Mouse (Mus musculus) yolk sac, embryonic 10.5 days (tissue): ENCODE measurements around the gene 4931409K22Rik.
A peak's percentile ranks its signal among the peaks of the same experiment; 100 is the strongest.
"Not testable (repeated sequence)": the region's sequence is repeated elsewhere in the genome, so short reads cannot be mapped to it uniquely, and the experiment has no call there.

ENCODE experiments used
- DNase-seq: peaks from one replicate; pipeline ENCODE4 v3.0.0-alpha.2; 2017; ENCODE audit warnings: low spot score

The 4931409K22Rik gene

DNA sequence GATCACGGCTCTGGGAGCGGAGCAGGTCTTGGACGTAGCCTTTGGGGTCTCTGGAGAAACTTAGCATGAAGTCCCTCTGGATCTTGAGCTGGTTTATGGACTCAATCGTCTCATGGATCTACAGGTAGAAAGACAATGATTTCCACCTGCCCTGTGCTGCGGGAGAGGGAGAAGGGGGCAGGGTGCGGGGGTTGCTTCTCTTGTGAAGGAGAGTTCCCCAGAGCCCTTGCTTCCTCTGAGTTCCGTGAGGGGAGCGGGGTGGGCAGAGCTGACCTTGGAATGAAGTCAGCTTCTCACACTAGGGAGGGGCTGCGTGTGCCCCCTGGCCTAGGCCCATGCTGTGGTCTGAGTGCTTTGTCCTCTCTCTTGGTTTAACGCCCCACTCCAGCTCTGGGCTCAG, 36.6 kb upstream of the 4931409K22Rik start:
- no peak for DNase-seq

DNA sequence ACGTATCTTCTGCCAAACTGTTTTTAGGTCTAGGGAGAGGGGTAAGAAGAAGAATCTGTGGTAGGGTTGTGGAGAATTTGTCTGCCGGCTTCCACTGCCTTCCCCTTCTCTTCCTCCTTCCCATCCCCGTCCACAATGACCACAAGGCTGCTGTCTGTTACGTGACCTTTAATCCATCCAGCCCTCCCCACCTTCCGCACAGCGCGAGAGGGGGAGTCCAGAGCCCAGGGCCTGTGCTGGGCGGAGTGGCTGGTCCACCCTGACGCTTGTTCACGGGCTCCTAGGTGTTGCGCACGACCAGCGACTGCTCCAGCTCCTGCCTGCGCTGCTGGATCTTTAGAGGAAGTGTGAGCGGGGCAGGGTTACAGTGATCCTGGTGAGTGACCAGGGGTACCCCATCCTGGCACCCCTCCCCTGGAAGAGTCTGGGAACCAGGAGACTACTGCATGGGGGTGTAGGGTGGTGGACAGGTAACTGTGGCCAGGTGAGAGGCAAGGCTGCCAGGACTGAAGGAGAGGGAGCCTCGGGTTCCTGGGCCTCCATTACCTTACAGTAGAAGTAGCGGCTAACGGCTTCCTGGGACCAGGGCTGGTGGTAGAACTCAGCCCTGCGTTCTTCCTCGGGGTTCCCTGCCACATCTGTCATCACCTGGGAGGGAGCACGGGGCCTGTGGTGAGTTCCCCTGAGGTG, 36.0 kb upstream of the 4931409K22Rik start:
- peak; percentile 60 for DNase-seq

DNA sequence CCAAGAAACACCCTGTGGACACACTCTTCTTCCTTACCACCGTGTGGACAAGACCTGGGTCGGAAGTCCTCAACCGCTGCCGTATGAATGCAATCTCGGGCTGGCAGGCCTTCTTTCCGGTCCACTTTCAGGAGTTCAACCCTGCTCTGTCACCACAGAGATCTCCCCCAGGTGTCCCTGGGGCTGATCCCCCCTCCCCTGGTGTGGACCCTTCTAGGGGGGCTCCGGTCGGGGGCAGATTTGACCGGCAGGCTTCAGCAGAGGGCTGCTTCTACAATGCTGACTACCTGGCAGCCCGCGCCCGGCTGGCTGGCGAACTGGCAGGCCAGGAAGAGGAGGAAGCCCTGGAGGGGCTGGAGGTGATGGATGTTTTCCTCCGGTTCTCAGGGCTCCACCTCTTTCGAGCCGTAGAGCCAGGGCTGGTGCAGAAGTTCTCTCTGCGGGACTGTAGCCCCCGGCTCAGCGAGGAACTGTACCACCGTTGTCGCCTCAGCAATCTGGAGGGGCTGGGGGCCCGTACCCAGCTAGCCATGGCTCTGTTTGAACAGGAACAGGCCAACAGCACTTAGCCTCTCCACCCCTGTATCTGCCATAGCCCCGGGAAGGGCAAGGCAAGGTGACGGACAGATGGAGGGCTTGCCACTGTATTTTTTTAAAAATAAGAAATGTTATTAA, 35.3 kb upstream of the 4931409K22Rik start:
- peak; percentile 27 for DNase-seq

DNA sequence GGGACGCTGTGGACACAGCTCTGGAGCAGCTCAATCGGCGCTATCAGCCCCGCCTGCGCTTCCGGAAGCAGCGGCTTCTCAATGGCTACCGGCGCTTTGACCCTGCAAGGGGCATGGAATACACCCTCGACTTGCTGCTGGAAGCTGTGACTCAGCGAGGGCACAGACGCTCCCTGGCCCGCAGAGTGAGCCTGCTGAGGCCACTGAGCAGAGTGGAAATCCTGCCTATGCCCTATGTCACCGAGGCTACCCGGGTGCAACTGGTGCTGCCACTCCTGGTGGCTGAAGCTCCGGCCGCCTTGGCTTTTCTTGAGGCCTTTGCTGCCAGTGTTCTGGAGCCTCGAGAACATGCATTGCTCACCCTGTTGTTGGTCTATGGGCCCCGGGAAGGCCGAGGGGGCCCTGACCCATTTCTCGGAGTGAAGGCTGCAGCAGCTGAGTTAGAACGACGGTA, 34.7 kb upstream of the 4931409K22Rik start:
- DNase-seq, result peak; percentile 56

DNA sequence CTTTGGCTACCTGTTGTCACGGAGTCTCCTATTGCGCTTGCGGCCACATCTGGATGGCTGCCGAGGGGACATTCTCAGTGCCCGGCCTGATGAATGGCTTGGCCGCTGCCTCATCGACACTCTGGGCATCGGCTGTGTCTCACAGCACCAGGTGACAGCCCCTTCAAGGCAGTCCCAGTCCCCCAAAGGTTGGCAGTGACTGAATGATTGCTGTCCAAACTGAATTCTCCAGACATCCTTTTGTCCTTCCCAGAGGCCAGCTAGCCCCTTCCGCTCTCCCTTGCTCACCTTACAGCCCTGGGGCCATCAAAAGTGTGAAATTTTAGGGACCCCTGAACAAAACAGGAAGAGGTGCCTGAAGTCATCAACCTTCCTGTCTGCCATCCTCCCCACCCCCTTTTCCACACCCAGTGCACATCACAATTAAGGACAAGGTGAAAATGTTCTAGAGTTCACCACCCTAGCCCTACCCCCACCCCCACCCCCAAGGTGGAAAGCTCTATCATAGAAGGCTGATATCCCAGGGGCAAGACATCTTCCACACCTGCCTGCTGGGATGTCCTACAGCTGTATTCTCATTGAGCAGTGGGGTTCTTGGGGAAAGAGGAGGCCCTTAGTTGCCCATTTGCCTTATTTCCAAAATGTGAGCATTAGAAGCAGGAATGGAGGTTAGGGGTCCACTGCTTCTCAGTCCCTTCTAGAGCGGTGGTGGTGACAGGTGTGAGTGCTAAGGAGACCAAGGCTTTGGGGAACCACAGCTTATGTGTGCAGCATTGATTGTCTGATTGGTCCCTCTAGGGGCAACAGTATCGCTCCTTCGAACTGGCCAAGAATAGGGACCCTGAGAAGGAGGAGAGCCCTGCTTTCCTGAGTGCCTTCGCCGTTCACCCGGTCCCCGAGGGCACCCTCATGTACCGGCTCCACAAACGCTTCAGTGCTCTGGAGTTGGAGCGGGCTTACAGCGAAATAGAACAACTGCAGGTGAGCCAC, 33.2 kb upstream of the 4931409K22Rik start:
- no peak for DNase-seq

DNA sequence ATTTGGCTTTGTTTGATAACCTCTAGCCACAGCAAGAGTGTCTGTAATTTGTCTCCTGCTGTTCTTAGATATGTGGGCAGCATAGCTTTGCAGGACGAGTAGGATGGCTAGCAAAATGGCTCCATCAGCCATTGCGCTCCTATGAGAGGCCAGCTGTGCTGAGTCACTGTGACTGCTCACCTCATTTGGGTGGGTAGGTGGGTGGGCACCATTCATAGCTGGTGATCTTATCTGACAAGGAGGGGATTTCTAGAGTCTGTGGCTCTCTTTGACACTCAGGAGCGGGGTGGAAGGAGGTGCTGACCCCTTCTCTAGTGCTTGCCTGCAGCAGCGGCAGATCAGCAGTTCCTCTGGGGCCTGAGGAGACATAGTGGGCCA, 30.6 kb upstream of the 4931409K22Rik start:
- DNase-seq, result no peak

DNA sequence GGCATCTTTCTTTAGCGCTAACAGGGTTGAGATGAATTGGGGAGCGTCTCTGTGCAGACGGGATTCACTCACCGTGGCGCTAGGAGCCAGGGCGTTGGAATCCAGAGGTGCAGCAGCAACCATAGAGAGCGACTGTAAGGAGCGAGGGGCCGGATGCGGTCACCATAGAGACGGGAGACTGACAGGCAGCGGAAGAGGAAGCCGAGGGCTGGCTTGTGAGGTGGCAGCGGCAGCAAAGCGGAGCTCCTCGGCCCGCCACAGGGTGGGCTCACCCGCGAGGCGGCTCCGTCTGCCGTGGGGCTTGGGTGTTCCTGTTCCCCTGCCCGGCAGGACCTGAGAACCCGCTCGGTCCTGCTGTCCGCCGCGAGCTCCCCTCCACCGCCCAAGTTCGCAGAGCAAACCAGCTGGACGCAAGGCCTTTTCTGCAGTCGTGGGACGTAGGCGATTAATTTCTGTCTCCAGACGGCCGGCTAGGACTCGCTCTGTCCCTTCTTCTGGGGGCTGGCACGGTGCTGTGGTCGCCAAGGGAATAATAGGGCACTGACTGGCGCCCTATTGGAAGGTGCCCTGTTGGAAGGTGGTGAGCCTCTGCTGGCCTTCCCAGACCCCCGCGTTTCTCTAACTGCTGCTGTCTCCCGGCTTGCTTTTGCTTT, 30.1 kb upstream of the 4931409K22Rik start, which contains the start of gene Chpf2:
Gene Chpf2, plus strand, starts transcription at position 195 of the 653 bp plus-strand sequence.
- DNase-seq, result peak; percentile 88

DNA sequence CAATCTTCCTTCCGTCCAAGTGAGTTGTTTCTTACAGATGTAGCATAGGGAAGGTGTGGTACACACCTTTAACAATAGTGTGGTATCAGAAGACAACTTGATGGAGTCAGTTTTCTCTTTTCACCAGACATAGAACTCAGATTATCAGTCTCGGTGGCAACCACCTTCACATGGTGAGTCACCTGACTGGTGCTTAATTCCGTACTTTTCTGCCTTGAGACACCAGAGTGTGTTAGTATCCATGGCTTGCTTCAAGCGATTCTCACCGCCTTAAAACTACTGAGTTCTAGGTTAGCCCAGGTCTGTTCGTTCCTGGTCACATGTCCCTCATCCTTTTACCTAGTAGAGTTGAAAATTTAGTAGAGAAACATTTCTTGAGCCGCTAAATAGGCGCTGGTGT, 29.5 kb upstream of the 4931409K22Rik start:
- DNase-seq, result no peak

DNA sequence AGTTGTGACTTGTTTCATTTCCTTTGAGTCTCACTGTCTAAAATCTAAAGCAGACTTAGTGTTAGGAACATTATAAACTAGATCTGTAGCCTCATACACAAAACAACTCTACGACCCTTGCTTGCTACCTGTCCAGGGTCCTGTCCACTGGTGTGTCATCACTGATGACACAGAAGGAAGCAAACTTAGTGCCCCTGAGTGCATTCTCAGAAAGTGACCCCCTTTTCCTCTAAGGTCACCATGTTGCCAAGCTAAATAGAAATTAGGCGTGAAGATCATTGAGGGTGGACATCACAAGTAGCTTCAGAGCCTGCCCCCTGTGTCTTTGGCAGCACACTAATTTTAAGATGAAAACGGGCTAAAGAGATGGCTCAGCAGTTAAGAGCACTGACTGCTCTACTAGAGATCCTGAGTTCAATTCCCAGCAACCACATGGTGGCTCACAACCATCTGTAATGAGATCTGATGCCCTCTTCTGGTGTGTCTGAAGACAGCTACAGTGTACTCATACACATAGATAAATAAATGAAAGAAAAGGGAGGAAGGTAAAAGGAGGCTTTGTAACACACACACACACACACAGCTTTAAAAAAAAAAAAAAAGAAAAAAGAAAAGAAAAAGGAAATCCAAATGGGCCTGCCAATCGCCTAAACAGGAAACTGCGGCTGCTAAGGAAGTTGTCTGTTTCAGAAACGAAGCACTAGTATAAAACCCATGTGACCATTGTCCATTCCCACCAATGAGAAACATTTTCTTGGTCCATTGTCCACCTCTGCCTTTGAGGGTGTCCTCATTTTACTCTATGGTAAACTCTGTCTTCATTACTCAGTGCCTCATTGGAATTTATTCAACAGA, 21.7 kb upstream of the 4931409K22Rik start:
- DNase-seq, result no peak

DNA sequence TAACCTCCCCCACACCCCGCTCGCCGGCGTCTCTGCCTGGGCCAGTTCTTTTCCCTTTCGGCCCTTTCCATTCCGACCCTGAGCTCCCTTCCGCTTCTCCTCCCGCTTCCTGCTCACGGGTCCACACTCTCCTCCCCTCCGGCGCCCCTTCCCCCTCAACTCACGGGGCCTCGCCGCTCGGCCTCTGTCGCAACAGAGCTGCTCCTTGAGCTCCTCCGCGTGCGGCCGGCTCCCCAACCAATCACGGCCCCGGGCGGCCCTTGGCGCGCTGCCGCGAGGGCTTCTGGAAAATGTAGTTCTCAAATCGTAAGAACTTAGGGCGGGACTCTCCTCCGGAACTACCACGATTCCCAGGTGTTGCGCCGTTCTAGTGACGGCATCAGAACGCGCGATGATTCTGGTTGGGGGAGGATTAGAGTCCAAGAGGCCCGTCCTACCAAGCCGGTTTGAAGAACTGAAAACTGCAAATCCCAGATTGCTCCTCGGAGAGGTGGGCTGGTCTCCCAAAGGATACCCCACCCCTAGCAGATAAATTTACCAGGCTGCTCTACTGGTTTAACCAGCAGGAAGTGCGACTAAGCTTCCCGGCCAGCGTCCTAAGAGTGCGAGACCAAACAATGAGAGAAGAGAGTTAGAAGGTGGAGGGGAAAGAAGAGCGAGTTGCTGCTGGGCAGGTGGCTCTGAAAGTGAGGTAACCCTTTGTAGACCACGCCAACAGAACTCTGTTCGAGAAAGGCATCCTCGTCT, 20.7 kb upstream of the 4931409K22Rik start, which contains the start of gene Abcf2:
Gene Abcf2, minus strand, starts transcription at position 285 of the 747 bp plus-strand sequence.
- DNase-seq, result peak; percentile 100

DNA sequence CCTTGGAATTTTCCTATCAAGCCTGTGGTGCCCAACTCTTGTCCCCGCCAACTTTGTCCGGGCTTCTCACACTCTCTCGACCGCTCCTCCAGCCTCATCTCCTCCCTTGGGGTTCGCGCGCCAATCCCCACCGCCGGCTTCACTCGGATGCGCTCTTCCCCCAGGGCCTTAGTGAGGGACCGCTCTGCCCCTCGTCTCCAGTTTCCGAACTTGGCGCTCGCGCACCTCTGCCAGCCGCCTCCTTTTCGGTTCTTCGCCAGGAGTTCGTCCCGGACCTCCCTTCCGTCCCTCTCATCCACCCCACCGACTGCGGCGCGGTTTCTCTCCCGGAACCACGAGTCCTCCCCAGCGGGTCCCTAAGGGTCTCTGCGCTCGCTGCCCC, 20.2 kb upstream of the 4931409K22Rik start:
- DNase-seq, result no peak

DNA sequence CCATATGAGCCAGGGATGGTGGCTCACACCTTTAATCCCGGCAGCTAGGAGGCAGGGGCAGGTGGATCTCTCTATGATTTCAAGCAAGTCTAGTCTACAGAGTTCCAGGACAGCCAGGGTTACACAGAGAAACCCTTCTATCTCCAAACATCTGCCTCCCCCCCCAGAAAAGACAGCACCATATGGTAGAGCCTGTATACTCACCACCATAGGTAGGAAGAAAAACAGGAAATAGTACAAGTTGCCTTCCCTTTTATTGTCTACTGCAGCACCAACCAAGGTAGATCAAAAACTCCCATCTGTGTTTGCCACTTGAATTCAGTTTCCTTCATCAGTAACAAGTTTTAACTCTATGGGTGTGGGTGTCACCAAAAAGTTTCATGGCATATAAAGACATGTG, 19.3 kb upstream of the 4931409K22Rik start:
- no peak for DNase-seq

DNA sequence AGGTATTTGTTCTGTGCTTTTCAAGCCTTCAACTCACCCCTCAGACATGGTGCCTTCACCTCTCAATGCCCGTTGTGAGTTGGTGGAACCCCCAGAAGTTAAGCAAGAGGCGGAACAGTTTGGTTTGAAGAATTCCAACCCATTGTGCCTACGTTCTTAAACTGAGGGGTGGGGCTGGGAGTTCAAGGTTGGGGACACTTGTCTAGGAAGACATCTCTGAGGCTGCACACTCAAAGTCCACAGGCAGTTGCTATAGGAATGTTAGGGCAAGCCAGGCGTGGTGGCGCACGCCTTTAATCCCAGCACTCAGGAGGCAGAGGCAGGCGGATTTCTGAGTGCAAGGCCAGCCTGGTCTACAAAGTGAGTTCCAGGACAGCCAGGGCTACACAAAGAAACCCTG, 1.3 kb downstream of the 4931409K22Rik start:
- DNase-seq, result not testable (repeated sequence)

DNA sequence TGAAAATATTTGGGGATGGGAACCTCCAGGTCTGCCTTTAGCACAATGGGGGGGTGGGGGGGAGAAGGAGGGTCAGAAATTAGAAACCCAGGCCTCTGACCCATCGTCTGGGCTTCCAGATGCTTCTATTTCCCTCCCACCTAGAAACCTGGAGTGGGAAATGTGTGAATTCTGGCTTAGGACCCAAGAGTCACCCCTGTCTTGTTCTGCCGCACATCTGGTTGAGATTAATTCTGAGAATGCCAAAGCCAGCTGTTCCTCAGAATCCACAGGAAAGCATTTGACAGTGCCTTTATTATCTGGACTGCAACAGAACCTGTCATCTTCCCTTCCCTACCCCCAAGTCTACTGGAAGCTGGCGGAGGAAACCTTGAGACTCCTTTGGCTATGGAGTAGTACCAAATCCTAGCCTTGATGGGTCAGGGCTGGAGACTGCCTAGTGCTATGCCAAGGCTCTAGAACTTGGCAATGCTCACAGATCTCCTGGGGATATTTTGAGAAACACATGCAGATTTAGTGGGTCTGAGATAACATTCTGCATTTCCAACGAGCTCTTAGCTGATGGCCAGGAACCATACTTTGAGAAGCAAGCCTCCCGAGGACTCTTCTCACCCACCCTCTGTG, 2.9 kb downstream of the 4931409K22Rik start:
- DNase-seq, result no peak

DNA sequence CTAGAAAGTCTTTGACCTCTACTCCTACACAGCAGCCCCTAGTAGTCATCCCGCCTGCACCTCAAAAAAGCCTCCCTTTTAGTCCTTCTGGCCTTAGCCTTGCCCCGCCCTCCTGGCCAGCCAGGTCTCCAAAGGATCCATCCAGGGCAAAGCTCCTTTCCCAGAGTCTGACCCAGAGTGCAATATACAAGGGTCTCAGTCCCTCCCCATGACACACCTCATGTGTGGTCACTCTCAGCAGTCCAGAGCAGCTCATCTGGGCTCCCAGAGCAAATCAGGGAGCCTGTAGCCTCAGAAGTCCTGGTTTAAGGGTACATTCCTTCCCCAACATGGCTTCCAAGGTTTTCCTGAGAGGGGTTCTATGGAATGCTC, 5.3 kb downstream of the 4931409K22Rik start:
- DNase-seq, result no peak

DNA sequence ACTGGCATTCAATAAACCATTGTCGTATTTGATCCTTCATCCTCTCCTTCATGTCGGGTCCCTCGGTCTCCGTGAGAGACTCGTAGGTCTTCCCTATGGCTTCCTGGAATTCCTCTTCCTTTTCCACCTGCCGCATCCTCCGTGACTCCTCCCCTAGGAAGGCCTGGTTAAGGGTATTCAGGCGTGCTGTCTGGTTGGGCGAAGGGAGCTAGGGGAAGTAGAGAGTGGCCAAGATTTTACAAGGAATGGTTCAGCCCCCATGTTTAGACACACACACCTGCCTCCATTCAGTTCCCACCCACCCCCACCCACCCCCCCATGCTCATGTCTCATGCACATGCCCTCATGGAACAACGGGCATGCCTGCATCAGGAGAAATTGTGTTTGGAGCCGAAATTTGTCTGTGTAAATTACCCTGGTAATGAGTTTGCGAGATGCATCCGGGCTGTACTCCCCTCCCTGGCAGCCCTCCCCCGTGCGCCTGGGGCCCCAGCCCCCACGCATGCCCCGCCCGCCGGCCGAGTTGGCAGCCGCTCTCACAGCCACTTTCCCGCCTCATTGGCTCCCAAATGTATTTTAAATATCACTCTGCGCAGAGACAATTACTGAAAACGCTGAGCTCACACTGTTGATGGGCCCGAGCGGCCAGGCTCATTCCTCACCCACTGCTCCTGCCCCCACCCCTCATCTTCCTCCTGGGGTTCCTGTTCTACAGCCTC, 5.9 kb downstream of the 4931409K22Rik start:
- no peak for DNase-seq

DNA sequence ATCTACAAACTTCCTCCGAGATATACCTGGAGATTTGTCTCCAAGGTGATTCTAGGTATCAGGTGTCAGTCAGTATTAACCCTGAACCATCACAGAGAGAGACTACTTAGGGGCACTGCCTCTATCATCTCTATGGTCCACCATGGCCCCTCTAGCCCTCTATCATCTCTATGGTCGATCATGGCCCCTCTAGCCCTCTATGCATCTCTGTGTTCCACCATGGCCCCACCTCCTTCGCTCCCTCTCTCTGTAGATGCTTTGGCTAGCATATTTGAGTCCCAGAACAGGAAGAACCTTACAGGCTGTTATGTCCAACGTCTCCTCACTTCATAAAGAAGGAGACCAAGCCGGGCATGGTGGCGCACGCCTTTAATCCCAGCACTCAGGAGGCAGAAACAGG, 14.0 kb downstream of the 4931409K22Rik start:
- no peak for DNase-seq

DNA sequence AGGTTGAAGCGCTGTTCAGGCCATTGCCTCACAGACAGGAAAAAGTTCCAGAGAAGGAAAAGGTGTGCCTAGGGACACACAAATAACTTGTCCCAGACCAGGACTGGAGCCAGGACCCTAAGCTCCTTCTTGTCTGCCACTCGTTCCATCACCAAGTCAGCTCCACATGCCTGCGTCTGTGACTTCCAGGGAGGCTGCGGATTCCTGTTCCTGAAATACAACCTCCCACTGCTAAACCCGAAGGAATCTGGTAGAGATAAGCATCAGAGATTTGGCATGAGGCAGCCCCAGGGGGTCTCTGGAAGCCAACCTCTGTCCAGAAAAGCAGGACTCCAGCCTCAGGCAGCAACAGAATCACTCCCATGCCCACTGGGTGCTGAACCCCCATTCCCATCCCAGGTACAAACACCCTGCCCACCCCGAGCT, 15.5 kb downstream of the 4931409K22Rik start:
- DNase-seq, result no peak
